Mouse (Mus musculus) forelimb bud, embryonic 11.5 days (tissue): ENCODE measurements around the gene Tbc1d14.

Experiments used
- DNase-seq: peaks from one replicate; pipeline ENCODE4 v3.0.0-alpha.2; 2012; ENCODE audit warnings: low read depth, low spot score

The Tbc1d14 gene

GRCm38 (mm10) chr5:36578982-36579381 is 14.1 kb downstream of the Tbc1d14 start:
- DNase-seq: no peak

GRCm38 (mm10) chr5:36576457-36576856 is 16.6 kb downstream of the Tbc1d14 start:
- DNase-seq: no peak

DNA sequence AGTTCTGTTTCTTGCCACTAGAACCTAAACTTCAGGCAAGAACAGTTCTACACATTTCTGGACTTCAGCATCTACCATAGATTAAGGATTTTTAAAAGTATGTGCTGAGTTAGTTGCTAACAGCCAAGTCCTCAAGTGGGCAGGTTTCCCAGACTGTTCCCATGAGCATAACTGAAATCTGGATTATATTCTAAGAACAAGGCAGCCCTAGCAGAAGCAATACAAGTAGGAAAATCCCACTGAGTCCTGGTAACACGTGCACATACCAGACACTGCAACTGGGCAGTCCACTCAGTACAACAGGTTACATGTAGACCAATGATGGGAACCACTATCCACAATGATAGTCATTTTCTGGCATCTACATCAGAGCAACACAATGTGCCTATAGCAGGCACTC is 17.3 kb downstream of the Tbc1d14 start:
- DNase-seq: no peak

DNA sequence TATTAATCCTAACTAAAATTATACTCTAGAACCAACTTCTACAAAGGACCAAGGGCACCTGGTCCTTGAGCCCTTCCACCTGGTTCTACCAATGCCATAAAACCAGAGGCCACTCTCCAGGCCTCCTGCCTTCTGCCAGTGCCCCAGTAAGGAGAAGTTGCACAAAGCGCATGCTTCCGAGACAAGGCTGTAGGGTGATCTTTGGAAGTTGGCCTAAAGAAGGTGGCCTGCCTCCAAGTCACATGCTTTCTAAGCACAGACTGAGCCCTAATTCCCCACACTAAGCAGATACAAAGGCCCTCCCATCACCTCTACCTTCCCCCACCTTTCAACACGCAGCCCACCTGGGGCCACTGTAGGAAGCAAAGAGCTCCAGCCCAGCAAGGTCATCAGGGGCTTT is 17.8 kb downstream of the Tbc1d14 start:
- no peak for DNase-seq

DNA sequence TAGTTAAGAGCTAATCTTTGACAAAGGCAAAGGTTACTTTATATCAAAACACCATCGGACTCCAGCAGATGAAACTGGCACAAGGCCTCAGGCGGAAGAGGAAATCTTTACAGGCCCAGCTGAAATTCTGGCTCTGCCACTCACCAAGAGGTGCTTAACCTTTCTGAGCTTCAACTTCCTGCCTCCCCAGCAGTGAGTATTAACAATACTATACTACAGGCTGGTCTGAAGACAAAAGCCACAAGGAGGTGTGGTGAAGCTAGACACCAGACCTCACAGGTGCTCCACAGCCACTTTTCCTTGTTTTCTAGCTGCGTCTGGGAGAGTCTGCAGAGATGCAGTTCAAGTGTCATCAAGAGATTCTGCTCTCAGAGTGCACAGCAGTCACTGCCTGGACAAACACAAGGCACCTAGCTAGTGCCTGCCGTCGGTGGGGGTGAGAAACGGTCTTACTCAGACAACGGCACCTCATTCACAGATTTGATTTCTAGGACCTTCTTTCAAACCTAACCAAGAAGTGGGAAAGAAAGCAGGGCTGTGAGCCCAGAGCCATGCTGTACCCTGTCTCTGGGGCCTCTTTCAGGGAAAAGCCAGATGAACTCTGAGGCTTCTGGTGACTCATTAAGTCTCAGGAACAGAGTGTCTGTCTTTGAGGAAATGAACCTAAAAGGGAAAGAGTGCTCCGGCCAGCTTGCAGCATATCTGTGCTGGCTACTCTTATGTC is 18.8 kb downstream of the Tbc1d14 start:
- no peak for DNase-seq

GRCm38 (mm10) chr5:36573354-36573753 is 19.7 kb downstream of the Tbc1d14 start:
- no peak for DNase-seq

- no peak for DNase-seq
Observed at GRCm38 (mm10) chr5:36571371-36571770, 21.7 kb downstream of the Tbc1d14 start.

DNA sequence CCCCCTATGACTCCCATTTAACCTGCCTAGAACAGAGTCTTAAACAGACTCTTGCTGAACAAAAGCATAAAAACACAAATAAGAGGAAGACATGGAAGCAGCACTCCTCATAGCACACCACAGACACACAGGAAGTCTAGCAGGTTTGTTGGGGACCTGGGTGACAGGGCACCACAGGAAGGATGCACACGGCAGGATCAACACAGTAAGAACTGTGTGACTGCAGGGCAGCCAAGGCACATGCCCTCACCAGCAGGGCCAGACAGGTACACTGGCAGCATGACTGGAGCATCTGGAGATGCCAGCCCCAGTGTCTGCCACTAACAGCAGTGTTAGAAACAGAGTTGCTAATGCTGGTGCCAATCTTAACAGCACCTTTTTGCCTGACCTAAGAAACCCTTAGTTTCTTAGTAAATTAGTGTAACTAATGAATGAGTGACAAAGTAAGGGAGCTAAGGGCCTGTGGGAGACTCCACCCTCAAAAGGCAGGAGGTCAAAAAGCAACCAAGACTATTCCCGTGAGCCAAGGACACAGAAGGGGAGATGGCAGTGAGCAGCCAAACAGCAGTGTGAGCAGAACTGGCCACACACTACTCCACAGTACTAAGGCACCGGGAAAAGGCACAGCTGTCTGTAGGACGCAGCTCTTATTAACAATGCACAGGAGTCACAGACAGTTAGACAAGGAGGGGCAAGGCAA is 22.4 kb downstream of the Tbc1d14 start:
- no peak for DNase-seq

DNA sequence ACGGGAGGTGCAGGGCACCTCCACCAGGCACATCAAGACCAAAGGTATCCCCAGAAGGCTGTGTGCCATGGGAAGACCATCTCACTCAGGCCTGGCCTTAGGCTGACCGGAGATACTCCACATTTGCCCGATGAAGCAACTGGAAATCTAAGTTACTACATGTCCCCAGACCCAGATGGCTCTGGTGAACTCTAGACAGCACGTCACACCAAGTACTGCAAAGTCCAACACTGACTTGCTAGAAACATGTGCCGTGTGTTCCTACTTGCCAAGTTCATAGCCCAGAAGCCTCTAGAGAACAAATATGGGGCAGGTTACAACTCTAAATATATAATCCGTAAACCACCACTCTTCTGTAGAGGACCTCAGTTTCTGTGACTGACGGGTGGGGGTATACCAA is 23.0 kb downstream of the Tbc1d14 start:
- DNase-seq: no peak

DNA sequence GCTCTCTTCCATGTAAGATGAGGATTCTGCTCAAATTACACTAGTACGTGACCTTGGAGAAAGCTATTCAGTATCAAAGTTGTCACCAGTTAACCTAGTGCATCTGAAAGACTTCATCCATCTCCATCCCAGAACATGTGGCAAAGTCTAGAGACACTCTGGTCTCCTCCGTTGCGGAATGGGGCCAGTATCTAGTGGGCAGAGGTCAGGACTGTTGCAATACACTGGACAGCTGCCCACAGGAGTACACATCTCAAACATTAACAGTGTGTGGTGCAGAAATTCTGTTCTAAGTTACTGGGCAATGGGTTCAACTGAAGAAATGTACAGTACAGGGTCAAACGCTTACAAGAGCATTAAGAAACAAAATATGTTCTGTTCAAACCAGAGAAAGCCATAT is 25.0 kb downstream of the Tbc1d14 start:
- no peak for DNase-seq

DNA sequence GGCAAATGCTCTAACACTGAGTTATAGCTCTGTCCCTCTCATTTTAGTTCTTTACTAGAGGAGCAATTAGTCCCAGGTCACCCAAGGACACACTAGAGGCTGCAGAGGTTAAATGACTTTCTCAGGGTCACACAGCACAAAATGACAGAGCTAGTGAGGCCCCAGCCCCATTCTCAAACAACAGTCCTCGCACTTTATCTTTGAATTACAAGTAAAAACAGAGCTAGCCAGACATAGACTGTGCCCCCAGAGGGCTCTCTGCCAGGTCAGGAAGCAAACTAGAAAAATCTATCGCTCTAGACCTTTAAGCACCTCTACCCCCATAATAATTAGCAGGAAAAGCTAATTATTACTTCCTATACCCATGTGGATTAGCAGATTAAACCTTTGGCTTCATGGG is 25.4 kb downstream of the Tbc1d14 start:
- DNase-seq: no peak

- no peak for DNase-seq
Observed at GRCm38 (mm10) chr5:36564530-36564929, 28.5 kb downstream of the Tbc1d14 start.

GRCm38 (mm10) chr5:36563741-36564140 is 29.3 kb downstream of the Tbc1d14 start:
- DNase-seq: no peak

GRCm38 (mm10) chr5:36562791-36563445 is 30.2 kb downstream of the Tbc1d14 start:
- no peak for DNase-seq

DNA sequence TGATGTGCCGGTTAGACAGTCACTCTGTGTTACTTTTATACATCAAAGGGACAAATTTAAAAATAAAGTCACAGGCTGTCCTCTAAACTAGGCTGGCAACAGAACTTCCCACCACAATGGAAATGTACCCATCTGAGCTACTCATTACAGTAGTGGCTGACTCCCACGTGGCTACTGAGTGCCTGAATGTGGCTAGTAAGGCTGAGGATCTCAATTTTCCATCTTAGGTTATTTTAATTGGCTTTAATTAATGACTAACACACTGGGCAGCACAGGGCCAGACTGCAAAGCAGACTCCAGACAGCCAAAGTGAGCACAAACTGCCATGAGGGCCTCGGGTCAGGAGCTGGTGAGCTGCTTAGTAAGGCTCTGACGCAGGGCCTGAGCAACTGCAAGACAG is 31.6 kb downstream of the Tbc1d14 start:
- DNase-seq: no peak

- DNase-seq: no peak
Observed at GRCm38 (mm10) chr5:36560490-36560889, 32.6 kb downstream of the Tbc1d14 start.

- no peak for DNase-seq
Observed at GRCm38 (mm10) chr5:36559510-36560235, 33.4 kb downstream of the Tbc1d14 start.

- no peak for DNase-seq
Observed at GRCm38 (mm10) chr5:36559106-36559505, 34.0 kb downstream of the Tbc1d14 start.

GRCm38 (mm10) chr5:36558526-36558925 is 34.5 kb downstream of the Tbc1d14 start:
- no peak for DNase-seq

GRCm38 (mm10) chr5:36557584-36558308 is 35.3 kb downstream of the Tbc1d14 start:
- no peak for DNase-seq

DNA sequence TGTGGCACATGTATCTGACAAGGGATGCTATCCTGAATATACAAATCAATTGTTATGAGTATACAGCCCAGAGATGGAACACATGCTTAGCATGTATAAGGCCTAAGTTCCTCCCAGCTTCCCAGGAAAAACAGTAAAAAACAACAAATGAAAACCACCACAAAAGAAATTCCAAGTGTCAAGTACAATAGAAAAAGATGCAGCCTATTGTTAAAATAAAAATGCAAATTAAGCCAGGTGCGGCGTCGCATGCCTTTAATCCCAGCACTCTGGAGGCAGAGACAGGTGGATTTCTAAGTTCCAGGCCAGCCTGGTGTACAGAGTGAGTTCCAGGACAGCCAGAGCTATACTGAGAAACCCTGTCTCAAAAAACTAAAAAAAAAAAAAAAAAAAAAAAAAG is 36.2 kb downstream of the Tbc1d14 start:
- DNase-seq: no peak
